Mouse (Mus musculus) midbrain, embryonic 10.5 days (tissue): ENCODE results near the gene Slc25a12. TPM values are rescaled to one million over a fixed set of nuclear protein-coding genes. Genes with fewer than 3 reads are reported as not detected.

Source experiments
- DNase-seq: peaks from one replicate; pipeline ENCODE4 v3.0.0-alpha.2; 2017; ENCODE audit warnings: low spot score
- H3K27ac ChIP-seq: fragments of 300-500 bp; sonication (generic); replicated peaks from 2 replicates; pipeline ENCODE4 v1.5.1; 2016; ENCODE audit warnings: mild to moderate bottlenecking
- H3K27me3 ChIP-seq: fragments of 300-500 bp; sonication (generic); 2 replicates; pipeline ENCODE4 v1.6.1; 2016; ENCODE audit warnings: low read depth, mild to moderate bottlenecking; ENCODE audit not compliant: poor library complexity, severe bottlenecking
- H3K36me3 ChIP-seq: fragments of 300-500 bp; sonication (generic); 2 replicates; pipeline ENCODE4 v1.6.1; 2016; ENCODE audit warnings: mild to moderate bottlenecking, moderate library complexity
- H3K4me1 ChIP-seq: fragments of 300-500 bp; sonication (generic); 2 replicates; pipeline ENCODE4 v1.6.1; 2016
- H3K4me3 ChIP-seq: fragments of 300-500 bp; sonication (generic); 2 replicates; pipeline ENCODE4 v1.5.1; 2016; ENCODE audit warnings: mild to moderate bottlenecking, moderate library complexity
- H3K9me3 ChIP-seq: fragments of 300-500 bp; sonication (generic); replicated peaks from 2 replicates; pipeline ENCODE4 v1.6.1; 2016; ENCODE audit warnings: mild to moderate bottlenecking
- WGBS: fragments of 180-500 bp; shearing (Covaris S2); methylation state at CpG from one replicate; pipeline ENCODE4 v1.1.7; 2016; 5-methylcytosine and 5-hydroxymethylcytosine counted together
- polyA plus RNA-seq: library from polyadenylated mRNA; unstranded; fragments of >200 nt; fragmentation: Nextera tagmentation; extraction: Ambion mirVana; gene quantifications from 2 replicates; pipeline ENCODE4 v1.2.1, GENCODE M21; 2016

Gene Slc25a12
- polyA plus RNA-seq, 1 experiment from 2014 or later = 30.0 TPM

GRCm38 (mm10) chr2:71343884-71344640 is 23.5 kb downstream of the Slc25a12 start:
- 91% methylated on average over 10 of the region's 10 CpGs for WGBS
- Histone ChIP-seq H3K4me1 (no peaks in the 10 kb centered on the region), H3K9me3 (peaks cover 7% of the 10 kb centered on the region), H3K4me3 (no peak overlapping the region), H3K36me3 (peaks cover 21% of the 10 kb centered on the region), H3K27ac (no peak overlapping the region), H3K27me3 (no peaks in the 10 kb centered on the region)
- DNase-seq = no peak

DNA sequence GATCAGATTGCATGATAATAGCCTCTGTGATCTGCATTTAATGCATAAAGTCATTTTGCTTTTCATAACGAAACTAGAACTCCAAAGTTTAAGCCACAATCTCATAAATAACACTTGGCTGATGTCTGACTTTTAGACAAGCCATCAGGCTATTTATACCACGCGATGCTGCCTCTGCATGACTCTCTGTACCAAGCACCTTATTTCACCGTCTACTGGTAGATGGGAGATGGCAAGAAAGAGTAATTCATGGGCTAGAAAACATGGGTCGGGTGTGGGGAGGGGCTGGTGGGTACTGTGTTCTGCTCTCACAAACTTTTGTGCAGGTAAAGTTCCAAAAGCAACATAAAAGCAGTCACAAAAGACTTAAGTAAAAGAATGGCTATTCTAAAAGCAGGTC is 27.4 kb downstream of the Slc25a12 start:
- no peaks in the 10 kb centered on the region for H3K4me1 ChIP-seq

DNA sequence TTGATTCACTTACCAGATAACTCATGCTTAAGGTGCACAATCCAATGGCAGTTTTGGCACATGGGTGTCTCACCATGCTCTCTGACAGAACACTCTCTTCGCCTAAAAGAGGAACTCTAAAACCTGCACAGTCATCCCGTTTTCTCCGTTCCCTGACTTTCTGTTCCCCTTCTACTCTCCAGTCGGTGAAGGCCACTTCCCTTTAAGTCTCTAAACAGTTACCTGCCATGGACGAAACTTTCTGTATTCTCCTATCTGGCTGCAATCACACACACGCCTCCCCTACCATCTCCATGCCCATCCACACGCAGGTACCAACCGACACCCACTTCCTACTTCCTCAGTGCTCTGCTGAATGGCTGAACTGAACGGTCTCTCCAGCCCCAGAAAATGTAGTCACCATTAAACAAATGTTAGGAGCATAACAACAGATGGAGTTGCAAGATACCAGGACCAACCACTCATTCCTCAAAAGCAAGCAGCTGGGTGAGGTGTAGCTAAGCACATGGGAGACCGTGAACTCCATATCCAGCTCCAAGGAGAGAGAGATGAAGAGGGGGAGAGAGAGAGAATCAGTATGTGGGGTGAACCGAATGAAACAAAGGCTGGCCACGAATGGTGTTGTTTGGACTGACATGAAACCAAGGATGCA is 29.3 kb downstream of the Slc25a12 start:
- no peaks in the 10 kb centered on the region for H3K4me1 ChIP-seq
- no peak for DNase-seq
- H3K27ac ChIP-seq = no peak overlapping the region
- 86% methylated on average over 12 of the region's 12 CpGs for WGBS
- no peaks in the 10 kb centered on the region for H3K9me3 ChIP-seq
- H3K27me3 ChIP-seq = no peaks in the 10 kb centered on the region
- peaks cover 11% of the 10 kb centered on the region for H3K36me3 ChIP-seq
- no peak overlapping the region for H3K4me3 ChIP-seq

More for the DNA sequence above, 27.4 kb downstream of the Slc25a12 start:
- DNase-seq = no peak
- Histone ChIP-seq H3K27ac (no peak overlapping the region), H3K9me3 (peaks cover 7% of the 10 kb centered on the region), H3K27me3 (no peaks in the 10 kb centered on the region), H3K36me3 (peaks cover 21% of the 10 kb centered on the region), H3K4me3 (no peak overlapping the region)
- 89% methylated on average over 5 of the region's 5 CpGs for WGBS

- 92% methylated on average over 6 of the region's 6 CpGs for WGBS
- no peaks in the 10 kb centered on the region for H3K9me3 ChIP-seq
- no peak for DNase-seq
- no peak overlapping the region for H3K27ac ChIP-seq
- H3K27me3 ChIP-seq = no peaks in the 10 kb centered on the region
- no peaks in the 10 kb centered on the region for H3K4me1 ChIP-seq
- peaks cover 7% of the 10 kb centered on the region; the same call in 1 of the 2 replicates for H3K36me3 ChIP-seq
- H3K4me3 ChIP-seq = no peak overlapping the region
These were observed 30.9 kb downstream of the Slc25a12 start for GRCm38 (mm10) chr2:71336631-71337030.

GRCm38 (mm10) chr2:71336209-71336608 is 31.3 kb downstream of the Slc25a12 start:
- Histone ChIP-seq H3K27me3 (no peaks in the 10 kb centered on the region), H3K4me1 (no peaks in the 10 kb centered on the region), H3K4me3 (no peak overlapping the region), H3K36me3 (0 out of 2 replicates have a peak, but pooled peaks cover 4% of the 10 kb centered on the region), H3K27ac (no peak overlapping the region), H3K9me3 (no peaks in the 10 kb centered on the region)
- DNase-seq = no peak
- 73% methylated on average over 5 of the region's 6 CpGs for WGBS

- Histone ChIP-seq H3K9me3 (no peaks in the 10 kb centered on the region), H3K27ac (no peak overlapping the region), H3K4me1 (no peaks in the 10 kb centered on the region), H3K36me3 (0 out of 2 replicates have a peak, but pooled peaks cover 4% of the 10 kb centered on the region), H3K4me3 (no peak overlapping the region), H3K27me3 (no peaks in the 10 kb centered on the region)
- WGBS = 90% methylated on average over 22 of the region's 22 CpGs
- DNase-seq = no peak
These were observed 33.3 kb downstream of the Slc25a12 start for GRCm38 (mm10) chr2:71333986-71334822.

DNA sequence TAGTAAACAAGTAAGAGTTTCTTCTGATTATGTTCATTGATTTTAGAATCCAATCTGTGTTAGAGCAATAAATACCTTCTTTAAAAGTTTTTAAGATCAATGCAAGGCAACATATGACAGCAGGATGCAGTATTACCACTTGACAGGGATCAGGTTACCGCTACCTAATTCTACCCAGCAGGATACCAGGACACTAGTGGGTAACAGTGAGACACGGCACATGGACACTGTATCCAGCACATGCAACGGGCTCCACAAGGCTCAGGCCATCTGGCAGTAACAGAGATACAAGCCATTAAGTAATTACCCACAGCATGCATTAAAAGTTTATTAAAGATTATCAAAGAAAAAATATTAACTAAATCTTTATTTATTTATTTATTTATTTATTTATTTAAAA is 37.8 kb downstream of the Slc25a12 start:
- Histone ChIP-seq H3K27ac (no peak overlapping the region), H3K36me3 (0 out of 2 replicates have a peak, but pooled peaks cover 4% of the 10 kb centered on the region), H3K27me3 (no peaks in the 10 kb centered on the region), H3K4me1 (no peaks in the 10 kb centered on the region), H3K9me3 (no peaks in the 10 kb centered on the region), H3K4me3 (no peak overlapping the region)
- 82% methylated on average over 3 of the region's 3 CpGs for WGBS
- DNase-seq = no peak

DNA sequence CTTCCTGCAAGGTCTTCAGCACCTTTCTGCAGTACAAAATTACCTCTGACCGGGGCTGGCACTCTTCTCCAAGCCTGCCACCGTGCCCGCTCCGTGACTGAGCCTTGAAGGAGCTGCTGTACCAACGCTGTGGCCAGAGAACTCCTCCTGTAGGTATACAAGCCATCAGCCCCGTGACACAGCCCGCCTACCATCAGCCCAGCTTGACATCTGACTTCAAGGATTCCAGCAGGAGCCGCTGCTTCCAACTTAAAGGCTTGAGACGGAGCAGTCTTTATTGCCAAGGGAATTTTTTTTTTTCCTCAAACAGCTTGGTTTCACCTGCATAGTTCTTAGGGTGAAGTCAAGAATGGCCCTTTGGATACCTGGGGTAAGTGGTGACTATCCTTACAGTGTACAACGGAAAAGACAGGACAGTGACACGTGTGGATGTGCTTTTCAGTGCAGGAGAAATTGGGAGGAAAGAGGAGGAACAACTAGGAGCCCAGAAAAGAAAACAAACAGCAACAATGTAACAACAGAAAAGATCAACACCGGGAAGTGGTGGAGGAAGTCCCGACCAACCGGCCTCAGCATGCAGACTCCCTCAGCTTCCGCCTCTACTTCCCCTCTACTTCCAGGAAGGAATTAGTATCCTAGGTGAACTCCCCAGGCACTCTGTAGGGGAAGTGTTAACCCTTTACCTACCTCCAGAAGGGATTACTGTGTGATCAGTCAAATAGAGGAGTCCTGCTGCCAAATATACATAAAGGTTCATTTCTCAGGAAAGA is 39.0 kb downstream of the Slc25a12 start:
- no peak overlapping the region for H3K4me3 ChIP-seq

DNA sequence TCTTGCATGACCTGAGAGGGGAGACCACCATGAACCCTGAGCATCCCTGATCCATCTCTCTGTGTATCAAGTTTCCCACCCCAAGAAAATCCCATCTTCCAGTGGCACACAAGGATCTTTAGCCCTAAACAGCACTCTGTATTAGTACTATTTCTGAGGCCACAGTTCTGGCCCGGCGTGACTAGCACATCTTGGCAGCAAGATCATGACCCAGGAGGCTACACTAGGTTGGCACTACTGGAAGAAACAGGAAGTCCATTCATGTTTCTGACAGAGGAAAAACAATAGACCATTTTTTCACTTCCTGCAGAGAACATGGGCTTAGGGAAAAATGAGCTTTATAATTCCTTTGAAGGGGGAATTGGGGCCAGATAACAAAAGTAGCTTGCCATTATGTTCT is 39.8 kb downstream of the Slc25a12 start:
- H3K27me3 ChIP-seq = no peaks in the 10 kb centered on the region
- H3K4me1 ChIP-seq = no peaks in the 10 kb centered on the region
- no peak for DNase-seq
- 91% methylated on average over 2 of the region's 2 CpGs for WGBS
- H3K27ac ChIP-seq = no peak overlapping the region
- H3K36me3 ChIP-seq = 0 out of 2 replicates have a peak, but pooled peaks cover 8% of the 10 kb centered on the region
- no peaks in the 10 kb centered on the region for H3K9me3 ChIP-seq
- no peak overlapping the region for H3K4me3 ChIP-seq

More for the DNA sequence above, 39.0 kb downstream of the Slc25a12 start:
- no peaks in the 10 kb centered on the region for H3K4me1 ChIP-seq
- H3K36me3 ChIP-seq = 0 out of 2 replicates have a peak, but pooled peaks cover 4% of the 10 kb centered on the region
- H3K27ac ChIP-seq = no peak overlapping the region
- DNase-seq = no peak
- H3K9me3 ChIP-seq = no peaks in the 10 kb centered on the region
- WGBS = 60% methylated on average over 15 of the region's 15 CpGs
- H3K27me3 ChIP-seq = no peaks in the 10 kb centered on the region

DNA sequence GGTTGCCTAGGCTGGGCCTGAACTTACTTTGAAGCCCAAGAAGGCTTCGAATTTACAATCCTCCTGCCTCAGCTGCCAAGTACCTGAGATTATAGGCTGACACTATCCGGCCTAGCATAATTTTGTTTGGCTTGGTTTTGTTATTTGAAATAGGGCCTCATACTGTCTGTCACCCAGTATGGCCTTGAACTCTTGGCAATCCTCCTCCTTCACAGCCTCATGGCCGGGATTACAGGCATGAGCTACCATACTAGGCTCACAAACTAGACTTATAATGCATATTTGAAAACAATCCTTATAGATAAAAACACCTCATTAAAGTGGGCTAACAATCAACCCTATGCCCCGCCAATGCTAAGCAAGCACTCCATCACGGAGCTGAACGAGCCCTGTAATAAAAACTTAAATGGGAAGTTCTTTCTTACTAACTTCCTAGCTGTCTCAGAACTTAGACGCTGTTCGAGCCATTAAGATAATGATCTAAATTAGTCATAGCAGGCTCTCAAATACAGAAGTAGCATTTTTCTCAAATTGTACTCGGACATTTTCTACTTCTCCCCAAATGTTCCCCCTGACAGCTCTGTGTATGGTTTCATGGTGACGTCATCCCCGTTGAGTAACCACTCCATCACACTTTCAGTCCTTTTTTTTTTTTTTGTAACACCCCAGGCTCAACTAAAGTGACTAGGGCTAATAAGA is 40.6 kb downstream of the Slc25a12 start:
- Histone ChIP-seq H3K9me3 (no peaks in the 10 kb centered on the region), H3K27ac (no peak overlapping the region), H3K36me3 (0 out of 2 replicates have a peak, but pooled peaks cover 6% of the 10 kb centered on the region), H3K4me3 (no peak overlapping the region), H3K4me1 (no peaks in the 10 kb centered on the region), H3K27me3 (no peaks in the 10 kb centered on the region)
- 90% methylated on average over 11 of the region's 11 CpGs for WGBS
- no peak for DNase-seq

GRCm38 (mm10) chr2:71323886-71324285 is 43.7 kb downstream of the Slc25a12 start:
- Histone ChIP-seq H3K27me3 (no peaks in the 10 kb centered on the region), H3K4me1 (no peaks in the 10 kb centered on the region), H3K36me3 (peaks cover 10% of the 10 kb centered on the region; the same call in 1 of the 2 replicates), H3K4me3 (no peak overlapping the region), H3K27ac (no peak overlapping the region), H3K9me3 (no peaks in the 10 kb centered on the region)
- DNase-seq = no peak
- WGBS = 92% methylated on average over 7 of the region's 7 CpGs
